8 mouse cellular contexts compared by ENCODE assay signal in the genomic region with DNA sequence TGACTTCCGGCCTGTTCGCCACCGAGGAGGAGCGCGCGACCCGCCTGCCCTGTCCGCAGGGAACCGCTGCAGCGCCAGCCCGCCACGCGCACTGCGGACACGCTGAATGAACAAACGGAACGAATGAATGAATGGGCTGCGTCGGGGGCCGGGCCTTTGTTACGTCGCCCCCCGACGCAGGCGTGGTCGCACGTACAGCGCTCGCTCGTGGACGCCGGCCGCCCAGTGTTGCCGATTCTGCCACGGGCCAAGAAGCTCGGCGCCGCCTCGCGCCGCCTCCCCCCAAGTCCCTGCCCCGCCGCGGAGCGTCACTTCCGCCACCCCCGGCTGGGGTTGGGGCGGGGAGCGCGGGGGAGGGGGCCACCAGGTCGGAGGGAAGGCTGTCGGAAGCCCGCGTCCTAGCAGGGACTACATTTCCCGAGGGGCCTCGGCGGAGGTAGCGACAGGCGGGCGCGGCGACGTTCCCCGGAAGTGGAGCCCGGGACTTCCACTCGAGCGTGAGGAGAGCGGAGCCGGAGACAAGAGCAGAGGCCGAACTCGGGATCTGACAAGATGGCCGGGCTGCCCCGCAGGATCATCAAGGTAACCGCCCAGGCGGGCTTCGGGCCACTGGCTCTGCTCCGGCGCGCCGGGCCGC. TPM values are rescaled to one million over a fixed set of nuclear protein-coding genes. Genes with fewer than 3 reads are reported as not detected.
DNase-seq lines count a peak whose midpoint lies in the region; ATAC-seq lines count a peak whose summit lies in the region.

A gene (plus strand): TSS at position 490 of the 637 bp plus-strand sequence.

- H3K36me3 ChIP-seq in hindbrain, embryonic 11.5 days (ENCODE audit: control insufficient read depth, insufficient read depth, low read length), result no peaks in the 10 kb centered on the region

- H3K9ac ChIP-seq in hindbrain, embryonic 11.5 days (ENCODE audit: low read depth, low read length), result peak within 1 kb of the TSS; percentile 96

- peak within 1 kb of the TSS; percentile 99 for H3K4me3 ChIP-seq in hindbrain, embryonic 11.5 days (ENCODE audit: low read depth, low read length)

- peak; percentile 100 for DNase-seq in Muller cell, postnatal 12 days (ENCODE audit: inconsistent ontology term)
- peak; percentile 99 for DNase-seq in cerebellum, adult 9-11 months
- DNase-seq in frontal cortex, adult 2 months (ENCODE audit: extremely low spot score in 1 of 2, low spot score in 1 of 2), result peak; percentile 96 to 98
- DNase-seq in hindbrain, embryonic 11.5 days (ENCODE audit: low spot score), result peak; percentile 97
- peak; percentile 96 to 98 for DNase-seq in layer of hippocampus, postnatal 10 days (ENCODE audit: low spot score in 2 of 2)
- peak; percentile 98 for DNase-seq in lung, postnatal 10 days
- peak; percentile 99 for DNase-seq in ovary, postnatal 36 days (ENCODE audit: low spot score)
- DNase-seq in thymus, postnatal 25 days, result peak; percentile 98

- no peaks in the 10 kb centered on the region for H3K9me3 ChIP-seq in hindbrain, embryonic 11.5 days (ENCODE audit: control insufficient read depth, low read length)

- WGBS in hindbrain, embryonic 11.5 days, result under 1% methylated on average over 67 of the region's 81 CpGs

- peak within 1 kb of the TSS; percentile 99 for H3K27ac ChIP-seq in hindbrain, embryonic 11.5 days (ENCODE audit: low read depth, low read length)

- 0 out of 2 replicates have a peak, but pooled peaks cover 2% of the 10 kb centered on the region for H3K4me1 ChIP-seq in hindbrain, embryonic 11.5 days (replicated peaks; ENCODE audit: control insufficient read depth, insufficient read depth, low read length)

- H3K27me3 ChIP-seq in hindbrain, embryonic 11.5 days (ENCODE audit: control insufficient read depth, insufficient read depth, low read length), result no peaks in the 10 kb centered on the region

- ATAC-seq in hindbrain, embryonic 11.5 days (ENCODE audit: low FRiP score), result peak; percentile 97

- peak within 1 kb of the TSS; percentile 55 for H3K4me2 ChIP-seq in hindbrain, embryonic 11.5 days (replicated peaks; ENCODE audit: low read depth, low read length)

RNA-seq across cellular contexts. Expression of the gene that starts here (rescaled TPM):
- polyA plus RNA-seq in frontal cortex, adult 2 months (2012; rRNA removed), result 165 and 182 TPM in 2 replicates
- 471 and 495 TPM in 2 replicates for polyA plus RNA-seq in hindbrain, embryonic 11.5 days (2014; fragmentation: Nextera tagmentation; extraction: Ambion mirVana)
- total RNA-seq in layer of hippocampus, postnatal 10 days (2021), result 100 to 1,000 TPM; 188 to 223 TPM

Comparison
In these comparisons a context has a peak if more than half of its experiments do, and no peak if none do; other contexts are left out.
1. Peak in every context shown above with its lines: DNase-seq, ATAC-seq, H3K4me3 ChIP-seq and H3K27ac ChIP-seq.